Mouse (Mus musculus): Measurements from ENCODE around the gene Tnxb.

Tnxb gene

DNA sequence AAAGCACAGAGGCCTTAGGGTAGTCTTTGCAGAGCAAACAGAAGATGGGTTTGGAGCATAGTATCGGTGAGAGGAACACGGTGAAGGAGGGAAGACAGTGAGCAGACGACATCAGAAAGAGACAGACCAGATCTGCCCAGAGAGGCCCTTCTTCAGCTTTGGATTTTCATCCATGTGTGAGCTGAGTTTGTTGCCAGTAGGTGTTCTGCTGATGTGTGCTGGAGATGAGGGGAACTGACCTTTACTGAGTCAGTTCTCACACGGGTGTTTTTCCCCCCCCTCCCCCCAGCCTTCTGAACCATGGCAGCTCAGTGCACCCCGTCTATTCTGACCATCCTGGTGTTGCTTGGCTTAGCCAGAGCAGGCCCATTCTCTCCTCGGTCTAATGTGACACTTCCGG lies at the start of gene Tnxb:
Gene Tnxb (plus strand): TSS at position 301 of the 400 bp plus-strand sequence.
- DNase-seq (ENCODE audit: low read depth in 2 of 2, low spot score in 2 of 2): no peak

DNA sequence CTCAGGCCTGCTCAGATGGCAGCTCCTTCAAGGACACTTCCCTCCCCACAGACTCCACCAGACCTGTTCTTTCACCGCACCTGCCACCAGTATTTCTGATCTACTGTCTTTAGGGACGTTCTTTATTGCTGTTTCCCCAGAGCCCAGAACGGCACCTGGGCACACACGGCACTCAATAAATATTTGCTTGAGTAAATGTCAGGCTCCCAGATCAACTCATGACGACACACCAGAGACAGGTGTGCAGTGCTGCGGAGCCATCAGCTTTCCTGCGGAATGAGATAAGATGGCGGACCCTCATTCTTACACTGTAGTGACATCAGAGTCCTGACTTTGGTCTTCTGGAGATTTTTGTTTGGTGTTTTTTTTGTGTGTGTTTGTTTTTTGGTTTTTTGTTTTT lies 49.3 kb upstream of the Tnxb start:
- no peak for DNase-seq (ENCODE audit: low read depth in 2 of 2, low spot score in 2 of 2)

DNA sequence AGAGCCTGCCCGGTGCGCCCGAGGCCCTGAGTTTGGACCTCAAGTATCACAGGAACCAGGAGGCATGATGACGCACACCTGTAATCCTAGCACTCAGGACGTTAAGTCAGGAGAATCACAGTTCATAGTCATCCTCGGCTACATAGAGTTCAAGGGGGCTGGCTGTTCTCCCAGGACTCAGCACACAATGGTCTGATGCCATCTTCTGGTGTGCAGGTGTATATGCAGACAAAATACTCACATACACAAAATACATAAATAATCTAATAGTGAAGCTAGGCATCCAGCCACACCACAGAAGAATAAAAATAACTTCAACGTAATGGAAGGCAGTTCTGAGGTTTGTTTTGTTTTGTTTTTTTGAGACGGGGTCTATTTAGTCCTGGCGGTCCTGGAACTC lies 47.2 kb upstream of the Tnxb start:
- no peak for DNase-seq (ENCODE audit: low read depth in 2 of 2, low spot score in 2 of 2)

DNA sequence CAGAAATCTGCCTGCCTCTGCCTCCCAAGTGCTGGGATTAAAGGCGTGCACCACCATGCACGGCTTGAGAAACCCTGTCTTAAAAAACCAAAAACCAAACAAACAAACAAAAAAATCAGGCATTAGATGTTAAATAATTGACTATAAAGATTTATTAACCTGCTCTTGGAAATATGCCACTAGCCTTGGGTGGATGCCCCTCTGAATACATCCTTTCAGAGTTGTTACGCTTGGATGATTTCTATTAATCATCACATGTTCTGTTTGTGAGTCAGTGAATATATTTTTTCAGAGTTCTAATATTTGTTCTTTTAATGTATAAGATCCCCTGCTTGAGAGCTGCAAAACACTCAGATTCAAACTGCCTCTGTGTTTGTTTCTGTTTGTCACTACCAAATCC lies 45.4 kb upstream of the Tnxb start:
- no peak for DNase-seq (ENCODE audit: low read depth in 2 of 2, low spot score in 2 of 2)

DNA sequence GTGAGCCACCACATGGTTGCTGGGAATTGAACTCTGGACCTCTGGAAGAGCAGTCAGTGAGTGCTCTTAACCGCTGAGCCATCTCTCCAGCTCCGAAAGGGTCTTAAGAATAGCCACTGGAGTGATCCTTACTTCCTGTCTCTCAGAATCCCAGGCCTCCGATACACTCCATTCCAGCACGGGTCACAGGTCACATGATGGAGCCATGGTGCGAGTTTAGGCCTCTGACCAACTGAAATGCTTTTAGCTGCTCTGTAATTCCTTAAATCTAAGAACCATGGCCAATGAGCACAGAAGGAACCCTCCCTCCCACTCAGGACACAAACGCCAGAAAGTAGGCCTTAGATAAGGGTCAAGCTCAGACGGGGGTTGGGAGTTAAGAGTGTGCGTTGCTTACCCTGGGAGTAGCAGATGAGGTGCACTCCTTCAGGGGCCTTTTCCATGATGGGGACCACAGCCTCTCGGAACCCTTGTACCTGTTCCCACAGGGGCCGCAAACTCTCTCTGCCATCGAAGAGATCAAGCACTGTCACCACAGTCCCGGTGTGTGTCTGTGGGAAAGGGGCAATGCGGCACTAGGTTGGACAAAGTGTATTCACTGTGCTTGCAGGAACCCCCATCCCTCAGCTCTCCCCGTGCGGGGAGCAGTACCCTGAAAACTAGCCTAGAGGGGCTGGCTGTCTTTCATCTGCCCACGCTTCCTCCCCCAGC lies 44.1 kb upstream of the Tnxb start:
- no peak for DNase-seq (ENCODE audit: low read depth in 2 of 2, low spot score in 2 of 2)

DNA sequence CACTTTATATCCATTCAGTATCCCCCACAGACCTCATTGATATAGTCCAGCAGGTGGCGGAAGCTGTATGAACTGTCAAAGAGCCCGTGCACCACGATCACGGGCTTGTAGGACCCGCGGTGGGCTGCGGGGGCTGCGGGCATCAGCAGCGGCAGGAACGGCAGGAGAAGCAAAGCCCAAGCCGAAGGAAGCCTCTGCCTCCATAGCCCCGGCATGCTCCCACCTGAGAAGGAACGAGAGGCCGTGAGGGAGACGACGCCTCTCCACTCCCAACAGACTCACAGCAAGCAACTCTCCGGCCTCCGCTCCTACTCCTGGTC lies 43.6 kb upstream of the Tnxb start:
- DNase-seq (ENCODE audit: low read depth in 2 of 2, low spot score in 2 of 2): peak in 1 of 2 experiments; percentile 41

DNA sequence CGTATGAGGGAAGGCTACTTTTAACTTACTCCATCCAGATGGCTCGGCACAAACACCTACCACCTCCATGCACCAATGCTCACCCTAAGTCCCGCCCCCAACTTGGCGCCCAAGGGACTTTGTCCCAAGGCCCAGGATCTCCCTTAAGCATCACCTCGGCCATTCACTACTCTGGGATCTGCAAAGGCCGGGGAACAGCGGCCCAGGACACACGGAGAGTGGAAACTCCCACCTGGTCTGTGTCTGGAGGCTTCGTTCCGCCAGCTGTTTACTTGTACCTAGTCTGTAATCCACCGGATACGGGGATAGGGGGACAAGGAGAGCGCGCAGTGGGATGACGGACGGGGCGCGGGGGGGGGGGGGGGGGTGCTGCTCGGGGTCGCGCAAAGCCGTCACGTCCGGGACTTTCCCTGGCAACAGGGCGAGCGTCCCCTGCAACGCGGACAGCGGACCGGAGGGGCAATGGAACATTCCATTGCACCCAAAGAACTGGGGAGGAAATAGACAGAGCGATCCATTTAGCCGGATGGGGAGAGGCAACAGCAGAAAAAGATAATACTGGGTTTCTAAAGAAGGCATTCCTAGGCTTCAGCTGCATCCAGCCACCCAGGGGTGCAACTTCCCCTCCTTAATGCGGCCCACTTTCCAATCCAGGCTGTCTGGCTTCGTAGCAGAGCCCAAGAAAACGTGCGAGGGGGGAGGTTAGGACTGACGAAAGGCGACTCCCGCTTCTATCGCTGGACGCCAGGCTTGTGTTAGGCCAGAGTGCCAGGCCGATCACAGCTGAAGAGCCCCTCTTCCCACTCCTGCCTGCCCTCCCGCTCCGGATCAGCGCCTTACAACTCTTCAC lies 43.0 kb upstream of the Tnxb start:
- DNase-seq (ENCODE audit: low read depth in 2 of 2, low spot score in 2 of 2): peak; percentile 75 to 84

DNA sequence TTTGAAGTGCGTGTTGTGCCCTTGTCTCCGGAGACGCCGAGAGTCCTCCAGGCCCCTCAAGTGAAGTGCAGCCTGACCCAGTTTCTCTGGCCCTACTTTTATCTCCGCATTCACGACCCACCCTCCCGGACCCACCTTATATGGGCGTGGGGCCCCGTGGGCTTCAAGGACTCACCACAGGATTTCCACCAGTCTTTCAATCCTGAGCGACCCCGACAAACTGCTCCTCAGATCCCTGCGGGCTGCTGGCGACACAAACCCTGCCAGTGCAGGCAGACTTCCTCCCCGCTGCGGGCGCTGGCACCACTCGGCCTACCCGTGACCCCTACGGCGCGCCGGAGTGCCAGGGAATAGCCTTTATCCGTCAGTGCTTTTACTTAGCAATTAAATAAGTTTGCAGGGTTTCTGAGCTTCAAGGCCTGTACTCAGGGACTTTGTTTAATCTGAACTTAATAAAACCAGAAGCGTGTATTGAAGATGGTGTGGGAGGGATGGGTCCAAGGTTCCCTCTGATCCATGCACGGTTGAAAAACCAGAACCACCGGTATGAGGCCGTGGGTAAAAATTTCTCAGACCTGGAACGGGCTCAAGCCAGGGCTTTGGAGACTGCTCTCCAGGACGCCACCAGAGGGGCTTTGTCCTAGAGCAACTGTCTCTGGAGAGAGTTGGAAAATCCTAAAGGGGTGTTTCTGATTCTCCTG lies 42.2 kb upstream of the Tnxb start, which contains the start of gene Ppt2:
Gene Ppt2 (minus strand): TSS at position 568 of the 701 bp plus-strand sequence.
- no peak for DNase-seq (ENCODE audit: low read depth in 2 of 2, low spot score in 2 of 2)

DNA sequence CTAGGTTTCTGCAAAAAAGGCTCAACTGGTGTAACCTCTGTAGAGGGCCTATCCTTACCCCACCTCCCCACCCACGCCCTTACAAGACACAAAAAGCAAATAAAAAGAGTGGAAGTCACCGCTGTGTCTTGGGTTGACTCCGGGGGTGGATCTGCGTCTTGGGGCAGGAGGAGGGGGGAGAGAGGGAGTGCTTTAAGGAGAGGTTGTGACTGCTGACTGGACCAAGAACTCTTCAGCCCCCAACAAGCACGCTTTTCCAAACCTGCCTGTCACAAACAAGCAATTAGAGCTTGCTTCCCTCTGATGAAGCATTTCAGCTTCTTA lies 41.7 kb upstream of the Tnxb start:
- DNase-seq (ENCODE audit: low read depth in 2 of 2, low spot score in 2 of 2): no peak

DNA sequence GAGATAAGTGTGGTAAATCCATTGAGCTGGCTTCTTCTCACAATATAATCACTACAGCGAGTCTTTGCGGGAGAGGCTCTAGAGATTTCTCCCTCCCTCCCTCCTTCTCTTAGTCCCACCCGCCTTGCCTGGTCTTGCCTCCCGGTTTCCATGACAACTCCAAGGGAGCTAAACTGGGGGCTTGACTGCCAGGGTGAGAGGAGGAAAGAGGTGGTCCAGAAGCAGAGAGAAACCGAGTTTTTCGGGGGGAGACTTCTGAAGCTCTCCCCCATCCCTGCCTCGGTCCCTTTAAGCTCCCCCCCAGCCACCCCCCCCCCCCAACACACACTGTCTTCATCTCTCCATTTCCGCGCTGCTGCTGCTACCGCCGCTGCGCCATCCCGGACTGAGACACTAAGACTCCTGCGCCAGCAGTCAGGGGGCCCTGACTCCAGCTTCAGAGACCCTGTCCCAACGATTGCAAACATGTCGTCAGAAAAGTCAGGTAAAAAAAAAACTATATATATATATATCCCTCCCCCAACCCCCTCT lies 41.0 kb upstream of the Tnxb start, which contains the start of gene Prrt1:
Gene Prrt1 (plus strand): TSS at position 313 of the 531 bp plus-strand sequence.
- DNase-seq (ENCODE audit: low read depth in 2 of 2, low spot score in 2 of 2): no peak

DNA sequence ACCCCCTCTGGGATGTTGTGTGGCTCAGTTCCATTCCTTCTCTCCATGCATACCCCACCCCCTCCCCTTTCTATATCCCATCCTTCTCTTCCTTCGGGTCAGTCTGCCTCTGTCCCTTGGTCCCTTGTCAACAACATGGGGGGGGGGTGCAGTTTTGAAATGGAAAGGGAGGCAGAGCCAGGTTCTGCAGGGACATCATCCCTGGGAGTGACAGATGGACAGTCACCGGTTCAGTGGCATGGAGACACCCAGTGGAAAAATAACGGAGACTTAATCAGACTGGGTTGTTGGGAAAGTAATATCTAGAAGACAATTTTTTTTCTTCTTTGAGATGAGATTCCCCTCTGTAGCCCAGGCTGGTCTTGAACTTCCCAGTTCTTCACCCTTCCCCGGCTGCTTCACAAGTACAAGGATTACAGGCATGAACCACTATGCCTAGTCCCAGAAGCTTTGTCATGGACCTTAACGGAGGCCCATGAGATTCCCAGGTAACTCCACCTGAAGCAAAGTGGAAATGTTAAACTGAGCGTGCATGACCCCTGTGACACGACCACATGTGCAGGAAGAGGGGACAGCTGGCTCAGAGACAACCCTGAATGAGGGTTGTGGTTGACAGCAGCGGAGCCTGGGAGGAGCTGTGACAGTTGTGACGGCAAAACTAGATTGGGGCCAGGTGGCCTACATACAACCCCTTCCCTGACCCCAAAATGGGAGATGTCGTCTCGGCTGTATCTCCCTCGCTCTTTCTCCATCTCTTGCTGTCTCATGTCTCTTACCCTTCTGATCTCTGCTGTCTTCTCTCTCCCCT lies 40.3 kb upstream of the Tnxb start:
- peak in 1 of 2 experiments; percentile 63 for DNase-seq (ENCODE audit: low read depth in 2 of 2, low spot score in 2 of 2)

DNA sequence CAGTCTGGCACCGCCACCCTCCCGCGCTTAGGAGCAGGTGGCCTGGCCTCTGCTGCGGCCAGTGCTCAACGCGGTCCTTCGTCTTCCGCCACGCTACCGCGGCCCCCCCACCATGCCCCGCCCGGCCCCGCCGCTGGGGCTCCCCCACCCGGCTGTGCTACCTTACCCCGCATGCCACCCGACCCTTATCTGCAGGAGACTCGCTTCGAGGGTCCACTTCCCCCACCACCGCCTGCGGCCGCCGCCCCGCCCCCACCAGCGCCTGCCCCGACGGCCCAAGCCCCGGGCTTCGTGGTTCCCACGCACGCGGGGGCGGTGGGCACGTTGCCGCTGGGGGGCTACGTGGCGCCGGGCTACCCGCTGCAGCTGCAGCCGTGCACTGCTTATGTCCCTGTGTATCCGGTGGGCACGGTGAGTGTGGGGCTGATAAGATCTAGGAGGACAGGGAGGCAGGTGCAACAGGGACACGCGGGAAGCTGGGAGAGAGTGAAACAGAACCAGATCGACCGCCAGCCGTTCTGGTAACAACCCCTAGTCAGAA lies 39.5 kb upstream of the Tnxb start:
- peak in 1 of 2 experiments; percentile 14 for DNase-seq (ENCODE audit: low read depth in 2 of 2, low spot score in 2 of 2)

DNA sequence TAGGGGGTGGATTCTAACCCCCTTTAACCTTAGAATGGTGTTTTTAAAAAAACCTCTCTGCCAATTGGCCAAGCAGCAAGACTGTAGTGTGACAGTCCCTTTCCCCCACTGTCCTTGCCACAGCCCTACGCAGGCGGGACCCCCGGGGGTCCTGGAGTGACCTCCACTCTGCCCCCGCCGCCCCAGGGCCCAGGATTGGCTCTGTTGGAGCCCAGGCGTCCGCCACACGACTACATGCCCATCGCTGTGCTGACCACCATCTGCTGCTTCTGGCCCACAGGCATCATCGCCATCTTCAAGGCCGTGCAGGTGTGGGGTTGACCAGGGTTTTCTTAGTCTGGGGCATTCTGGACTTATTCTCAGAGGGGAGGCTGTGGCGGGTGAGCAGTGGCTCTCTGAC lies 38.7 kb upstream of the Tnxb start:
- DNase-seq (ENCODE audit: low read depth in 2 of 2, low spot score in 2 of 2): no peak

DNA sequence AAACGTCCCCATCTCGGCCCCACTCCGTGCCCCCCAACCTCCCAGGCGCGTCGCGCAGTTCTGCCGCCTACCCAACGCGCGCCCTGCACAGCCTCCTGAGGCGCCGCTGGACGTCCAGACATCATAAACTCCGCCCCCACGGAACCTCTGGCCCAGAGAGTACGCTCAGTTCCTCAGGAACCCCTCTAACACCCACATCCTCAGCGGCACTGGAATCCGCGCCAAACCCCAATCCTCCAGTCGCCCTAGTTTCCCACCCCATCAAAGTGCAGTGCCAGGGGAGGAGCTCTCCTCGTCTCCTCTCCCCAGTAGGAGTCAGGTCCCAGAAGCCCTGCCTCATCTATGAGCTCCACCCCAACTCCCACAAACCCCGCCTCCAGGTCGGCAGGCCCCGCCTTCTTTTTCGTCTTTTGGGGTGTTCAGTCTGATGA lies 38.1 kb upstream of the Tnxb start:
- peak; percentile 50 to 77 for DNase-seq (ENCODE audit: low read depth in 2 of 2, low spot score in 2 of 2)

DNA sequence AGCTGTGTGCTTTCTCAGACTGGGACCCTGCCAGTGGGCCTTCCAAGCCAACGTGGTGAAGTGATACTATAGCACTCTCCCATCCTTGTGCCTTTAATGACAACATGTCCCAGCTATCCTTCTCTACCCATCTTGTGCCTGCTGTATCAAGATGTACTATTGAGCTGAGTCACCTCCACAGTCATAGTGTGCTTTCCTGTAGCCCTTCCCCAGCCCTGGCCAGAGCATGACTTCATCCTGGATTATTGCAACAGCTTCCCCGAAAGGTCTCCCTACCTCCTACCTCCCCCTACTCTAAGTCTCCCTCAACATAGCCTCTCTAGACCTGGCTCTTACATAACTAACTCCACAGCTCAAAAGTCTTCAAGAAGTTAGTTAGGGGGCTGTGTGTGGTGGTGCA lies 34.7 kb upstream of the Tnxb start:
- no peak for DNase-seq (ENCODE audit: low read depth in 2 of 2, low spot score in 2 of 2)

DNA sequence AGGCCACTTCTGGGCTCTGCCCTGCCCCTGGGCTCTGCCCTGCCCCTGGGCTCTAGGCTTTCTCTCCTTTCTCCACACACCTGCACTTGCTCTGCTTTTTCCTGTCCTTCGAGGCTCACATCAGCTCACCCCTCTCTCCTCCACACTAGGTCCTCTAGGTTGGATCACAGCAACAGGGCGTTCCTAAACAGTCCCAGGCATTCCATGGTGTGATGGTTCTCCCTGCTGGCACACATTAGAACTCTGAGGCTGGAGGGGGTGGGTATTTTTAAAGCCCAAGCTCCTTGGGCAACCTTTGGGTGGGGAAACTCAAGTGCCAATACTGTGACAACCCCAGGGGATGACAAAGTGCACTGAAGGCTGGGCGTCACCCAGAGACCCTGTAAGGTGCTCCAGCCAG lies 32.9 kb upstream of the Tnxb start:
- no peak for DNase-seq (ENCODE audit: low read depth in 2 of 2, low spot score in 2 of 2)

DNA sequence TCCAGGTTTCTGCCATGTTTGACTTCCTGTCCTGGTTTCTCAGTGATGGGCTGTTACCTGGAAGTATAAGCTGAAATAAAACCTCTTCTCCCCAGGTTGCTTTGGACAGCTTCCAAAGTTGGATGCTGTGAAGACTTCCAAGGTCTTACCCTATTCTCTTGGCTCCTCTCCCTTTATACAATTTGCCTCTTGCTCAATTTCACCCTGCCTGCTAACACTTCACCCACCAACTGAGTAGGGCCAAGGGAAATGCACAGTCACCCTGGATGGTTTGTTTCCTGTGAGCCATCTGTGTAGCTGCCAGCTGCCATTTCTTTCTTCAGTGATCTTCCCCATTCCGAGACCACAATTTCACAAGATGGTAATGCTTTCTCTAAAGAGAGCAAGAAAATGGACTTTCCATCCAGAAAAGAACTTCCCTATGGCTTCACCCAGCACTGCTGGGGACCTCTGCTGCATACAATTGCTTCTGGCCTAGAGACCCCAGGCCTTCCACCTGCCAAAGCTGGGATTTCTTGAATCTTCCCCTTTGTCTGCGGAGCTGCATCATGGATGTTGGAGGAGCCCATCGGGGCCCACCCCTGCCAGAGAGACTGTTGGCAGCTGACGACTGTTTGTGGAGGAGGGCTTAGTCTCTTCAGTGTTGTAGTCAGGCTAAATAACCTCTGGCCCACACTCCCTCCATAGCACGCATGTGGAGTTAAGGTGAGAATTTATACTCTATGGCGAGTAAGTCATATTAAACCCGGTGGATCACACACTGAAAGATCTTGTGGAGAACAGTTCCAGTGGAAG lies 30.7 kb upstream of the Tnxb start:
- no peak for DNase-seq (ENCODE audit: low read depth in 2 of 2, low spot score in 2 of 2)

DNA sequence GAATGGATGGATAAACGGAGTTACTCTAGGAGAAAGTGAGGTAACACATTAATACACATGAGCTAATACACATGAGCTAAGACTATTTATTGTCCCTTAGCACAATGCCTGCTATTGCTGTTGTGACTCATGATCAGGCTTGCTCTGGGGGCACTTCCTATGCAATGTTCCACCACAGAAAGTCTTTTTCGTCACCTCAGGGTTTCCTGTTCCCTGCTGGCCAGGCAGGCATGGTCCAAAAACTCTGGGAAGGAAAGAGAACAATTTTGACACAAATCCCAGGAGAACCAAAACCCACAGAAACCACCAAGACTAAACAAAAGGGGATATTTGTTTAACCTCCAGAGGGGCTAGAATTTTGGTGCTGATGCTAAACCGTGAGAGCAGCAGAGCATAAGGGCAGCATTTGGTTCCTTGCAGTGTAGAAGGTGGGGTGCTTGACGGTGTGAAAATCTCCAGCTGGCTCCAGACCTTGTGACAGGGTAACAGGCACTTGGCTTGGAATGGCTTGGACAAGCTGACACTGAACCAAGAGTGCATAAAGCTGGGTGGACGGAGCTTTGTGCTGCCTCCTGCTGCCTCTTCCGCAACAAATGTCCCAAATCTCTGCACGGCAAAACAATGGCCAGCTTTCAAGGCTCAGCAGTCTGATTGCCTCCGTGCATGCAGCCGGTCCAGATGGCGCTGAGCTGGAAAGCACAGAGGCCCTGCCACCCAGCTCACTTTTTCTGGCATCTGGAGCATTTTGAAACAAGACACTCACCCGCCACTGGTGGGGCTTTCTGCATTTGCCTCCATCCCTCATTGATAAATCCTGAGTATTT lies 29.3 kb upstream of the Tnxb start:
- no peak for DNase-seq (ENCODE audit: low read depth in 2 of 2, low spot score in 2 of 2)

DNA sequence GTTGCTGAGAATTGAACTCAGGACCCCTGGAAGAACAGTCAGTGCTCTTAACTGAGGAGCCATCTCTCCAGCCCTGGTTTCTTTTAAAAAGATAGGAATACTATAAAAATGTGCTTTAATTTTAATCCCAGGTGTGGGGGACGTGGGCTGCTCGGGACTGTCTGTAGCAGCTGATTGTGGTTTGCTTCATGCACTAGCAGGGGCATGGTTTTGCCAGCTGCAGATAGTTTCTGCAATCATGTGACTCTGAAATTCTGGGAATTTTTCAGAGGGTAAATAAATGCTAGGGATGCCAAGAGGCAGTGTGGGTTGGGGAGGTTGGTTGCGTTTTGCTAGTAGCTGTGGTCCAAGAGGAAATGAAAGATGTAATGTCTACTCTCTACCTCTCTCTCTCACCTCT lies 28.4 kb upstream of the Tnxb start:
- no peak for DNase-seq (ENCODE audit: low read depth in 2 of 2, low spot score in 2 of 2)

Measured in CD8-positive naive resting alpha-beta T cell, adult 2 months (primary cell).